Mouse (Mus musculus): ENCODE measurements around the gene Smok3c. TPM values are rescaled to one million over a fixed set of nuclear protein-coding genes. Genes with fewer than 3 reads are reported as not detected.

Gene Smok3c
- total and polyA plus RNA-seq, 3 experiments = not detected

DNA sequence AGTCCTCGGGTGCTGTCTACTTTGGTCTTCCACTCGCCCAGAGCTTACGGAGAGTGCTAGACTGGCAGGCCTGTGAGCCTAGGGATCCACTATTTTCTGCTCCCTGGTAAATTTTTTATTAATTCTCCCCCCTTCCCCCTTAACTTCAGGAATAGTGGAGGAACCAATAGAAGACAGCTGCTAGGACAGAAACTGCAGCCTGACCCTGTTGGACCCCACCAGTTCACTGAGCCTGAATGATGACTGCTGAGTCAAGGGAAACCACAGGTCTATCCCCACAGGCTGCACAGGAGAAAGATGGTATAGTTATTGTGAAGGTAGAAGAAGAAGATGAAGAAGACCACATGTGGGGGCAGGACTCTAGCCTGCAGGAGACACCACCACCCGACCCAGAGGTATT lies 39.8 kb downstream of the Smok3c start:
- TF ChIP-seq KAT2A (conservative IDR thresholded peaks at IDR 0.05; ENCODE audit: low read depth, low read length) (no peak), GATA1 (IDR thresholded peaks at IDR 0.05; ENCODE audit: low read depth, low read length) (no peak), POLR2A (IDR thresholded peaks at IDR 0.05; ENCODE audit: control insufficient read depth in 1 of 2, insufficient read depth in 1 of 2, low read depth in 1 of 2, low read length in 2 of 2, poor library complexity in 1 of 2) (no peak), CHD1 (IDR thresholded peaks at IDR 0.05; ENCODE audit: low read depth, low read length) (no peak), TBP (IDR thresholded peaks at IDR 0.05; ENCODE audit: low read depth, low read length) (no peak), EP300 (IDR thresholded peaks at IDR 0.05; ENCODE audit: low read depth in 1 of 2, low read length in 2 of 2) (no peak), MAZ (IDR thresholded peaks at IDR 0.05; ENCODE audit: low read depth, low read length) (no peak), UBTF (IDR thresholded peaks at IDR 0.05; ENCODE audit: borderline replicate concordance, insufficient read depth, low read depth, low read length) (no peak), ZC3H11A (IDR thresholded peaks at IDR 0.05; ENCODE audit: low read depth, low read length) (no peak), ZKSCAN1 (IDR thresholded peaks at IDR 0.05; ENCODE audit: low read depth, low read length) (no peak), POLR2AphosphoS2 (IDR thresholded peaks at IDR 0.05; ENCODE audit: low read length) (no peak), CHD2 (IDR thresholded peaks at IDR 0.05; ENCODE audit: low read length) (no peak)
- H3K27ac ChIP-seq (ENCODE audit: control insufficient read depth, low read depth, low read length) = no peak overlapping the region
- no peaks in the 10 kb centered on the region for H3K4me1 ChIP-seq (ENCODE audit: control insufficient read depth in 1 of 2, insufficient read depth in 2 of 2, low read length in 2 of 2)
- no peaks in the 10 kb centered on the region for H3K9me3 ChIP-seq (replicated peaks; ENCODE audit: insufficient read depth, low read length)
- H3K36me3 ChIP-seq (ENCODE audit: control insufficient read depth in 1 of 2, insufficient read depth in 2 of 2, low read length in 2 of 2) = peaks cover 0 to 15% of the 10 kb centered on the region in 2 experiments; a peak in 2 of 4 replicates
- peaks cover 18% of the 10 kb centered on the region for H3K79me2 ChIP-seq (ENCODE audit: control insufficient read depth, insufficient read depth, low read length, poor library complexity)
- no peak for DNase-seq (ENCODE audit: low read depth, low spot score)
- H3K9ac ChIP-seq (ENCODE audit: control insufficient read depth, low read depth, low read length, poor library complexity, severe bottlenecking) = no peak overlapping the region
- H3K27me3 ChIP-seq (ENCODE audit: control insufficient read depth in 1 of 2, insufficient read depth in 2 of 2, low read length in 2 of 2) = no peaks in the 10 kb centered on the region
- H3K4me3 ChIP-seq (ENCODE audit: control insufficient read depth in 1 of 2, insufficient read depth in 1 of 2, low read depth in 2 of 2, low read length in 2 of 2) = no peak overlapping the region

DNA sequence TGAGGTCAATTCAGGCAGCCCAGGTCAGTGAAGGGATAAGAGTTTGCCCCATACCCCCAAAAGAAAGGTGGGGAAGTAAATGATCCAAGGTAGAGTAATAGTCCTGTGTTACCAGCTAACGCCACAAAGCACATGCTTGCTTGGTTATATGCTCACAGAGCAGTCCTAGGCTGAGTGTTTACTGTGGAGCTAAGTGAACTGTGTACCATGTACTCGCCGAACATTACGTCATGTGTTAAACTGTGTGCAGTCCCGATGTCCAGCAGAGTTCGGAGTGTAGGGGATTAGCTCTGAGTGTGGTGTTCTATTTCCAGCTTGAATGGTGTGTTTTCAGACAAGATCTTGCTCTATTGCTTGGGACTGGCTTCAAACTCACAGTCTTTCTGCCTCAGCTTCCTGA lies 41.5 kb downstream of the Smok3c start:
- Histone ChIP-seq H3K79me2 (ENCODE audit: control insufficient read depth, insufficient read depth, low read length, poor library complexity) (peaks cover 2% of the 10 kb centered on the region; the same call in 1 of the 2 replicates), H3K27ac (ENCODE audit: control insufficient read depth, low read depth, low read length) (no peak overlapping the region), H3K9ac (ENCODE audit: control insufficient read depth, low read depth, low read length, poor library complexity, severe bottlenecking) (no peak overlapping the region), H3K4me1 (ENCODE audit: control insufficient read depth in 1 of 2, insufficient read depth in 2 of 2, low read length in 2 of 2) (no peaks in the 10 kb centered on the region), H3K4me3 (ENCODE audit: control insufficient read depth in 1 of 2, insufficient read depth in 1 of 2, low read depth in 2 of 2, low read length in 2 of 2) (no peak overlapping the region), H3K9me3 (replicated peaks; ENCODE audit: insufficient read depth, low read length) (no peaks in the 10 kb centered on the region), H3K36me3 (ENCODE audit: control insufficient read depth in 1 of 2, insufficient read depth in 2 of 2, low read length in 2 of 2) (peaks cover 0 to 23% of the 10 kb centered on the region in 2 experiments; a peak in 2 of 4 replicates), H3K27me3 (ENCODE audit: control insufficient read depth in 1 of 2, insufficient read depth in 2 of 2, low read length in 2 of 2) (no peaks in the 10 kb centered on the region)
- DNase-seq (ENCODE audit: low read depth, low spot score) = no peak
- TF ChIP-seq ZMIZ1 (IDR thresholded peaks at IDR 0.05; ENCODE audit: low read depth, low read length) = no peak
- no peak for TF ChIP-seq POLR2A (IDR thresholded peaks at IDR 0.05; ENCODE audit: control insufficient read depth in 1 of 2, insufficient read depth in 1 of 2, low read depth in 1 of 2, low read length in 2 of 2, poor library complexity in 1 of 2)
- TF ChIP-seq NRF1 (IDR thresholded peaks at IDR 0.05; ENCODE audit: insufficient read depth, low read depth, low read length, poor library complexity, severe bottlenecking) = no peak
- TF ChIP-seq RAD21 (IDR thresholded peaks at IDR 0.05; ENCODE audit: low read depth, low read length) = no peak
- TF ChIP-seq ETS1 (IDR thresholded peaks at IDR 0.05; ENCODE audit: low read depth, low read length) = no peak
- no peak for TF ChIP-seq CTCF (IDR thresholded peaks at IDR 0.05 in 2 of 3, conservative IDR thresholded peaks at IDR 0.05 in 1 of 3; ENCODE audit: control insufficient read depth in 1 of 3, insufficient read depth in 1 of 3, low read depth in 2 of 3, low read length in 3 of 3, poor library complexity in 1 of 3, severe bottlenecking in 1 of 3)
- no peak for TF ChIP-seq POLR2AphosphoS2 (IDR thresholded peaks at IDR 0.05; ENCODE audit: low read length)
- TF ChIP-seq E2F4 (IDR thresholded peaks at IDR 0.05; ENCODE audit: borderline replicate concordance, low read depth, low read length) = no peak
- TF ChIP-seq EP300 (IDR thresholded peaks at IDR 0.05; ENCODE audit: low read depth in 1 of 2, low read length in 2 of 2) = no peak
- no peak for TF ChIP-seq MAZ (IDR thresholded peaks at IDR 0.05; ENCODE audit: low read depth, low read length)
- no peak for TF ChIP-seq MYC (IDR thresholded peaks at IDR 0.05; ENCODE audit: low read depth, low read length)
- TF ChIP-seq ZKSCAN1 (IDR thresholded peaks at IDR 0.05; ENCODE audit: low read depth, low read length) = no peak
- no peak for TF ChIP-seq SIN3A (IDR thresholded peaks at IDR 0.05; ENCODE audit: low read length)
- no peak for TF ChIP-seq GABPA (IDR thresholded peaks at IDR 0.05; ENCODE audit: low read depth, low read length)
- no peak for TF ChIP-seq MAFK (IDR thresholded peaks at IDR 0.05; ENCODE audit: borderline replicate concordance, low read depth, low read length)
- TF ChIP-seq MAX (IDR thresholded peaks at IDR 0.05; ENCODE audit: low read length) = no peak
- no peak for TF ChIP-seq SMC3 (IDR thresholded peaks at IDR 0.05; ENCODE audit: low read depth, low read length)
